Mouse (Mus musculus) midbrain, embryonic 16.5 days (tissue): ENCODE measurements around the gene Gm8300. TPM values are rescaled to one million over a fixed set of nuclear protein-coding genes. Genes with fewer than 3 reads are reported as not detected.
"Not testable (repeated sequence)": the region's sequence is repeated elsewhere in the genome, so short reads cannot be mapped to it uniquely, and the experiment has no call there.

Experiments used
- ATAC-seq: fragments of 200-750 bp; cut with Nextera tagmentation; 2 replicates; pipeline ENCODE4 v1.8.0; 2017; ENCODE audit warnings: moderate TSS enrichment
- H3K27ac ChIP-seq: fragments of 300-500 bp; sonication (generic); 2 replicates; pipeline ENCODE4 v1.5.1; 2014; ENCODE audit warnings: mild to moderate bottlenecking, low read length, mixed read lengths
- H3K27me3 ChIP-seq: fragments of 300-500 bp; sonication (generic); 2 replicates; pipeline ENCODE4 v1.6.1; 2014; ENCODE audit warnings: low read depth, low read length, mixed read lengths; ENCODE audit not compliant: control insufficient read depth, insufficient read depth
- H3K36me3 ChIP-seq: fragments of 300-500 bp; sonication (generic); 2 replicates; pipeline ENCODE4 v1.6.1; 2014; ENCODE audit warnings: mild to moderate bottlenecking, low read length, moderate library complexity, mixed read lengths; ENCODE audit not compliant: control insufficient read depth, insufficient read depth
- H3K4me1 ChIP-seq: fragments of 300-500 bp; sonication (generic); 2 replicates; pipeline ENCODE4 v1.6.1; 2014; ENCODE audit warnings: mild to moderate bottlenecking, low read length, mixed read lengths; ENCODE audit not compliant: control insufficient read depth, insufficient read depth
- H3K4me2 ChIP-seq: fragments of 300-500 bp; sonication (generic); 2 replicates; pipeline ENCODE4 v1.6.1; 2014; ENCODE audit warnings: mild to moderate bottlenecking, low read length, mixed read lengths
- H3K4me3 ChIP-seq: fragments of 300-500 bp; sonication (generic); 2 replicates; pipeline ENCODE4 v1.5.1; 2014; ENCODE audit warnings: low read depth, mild to moderate bottlenecking, low read length, moderate library complexity, mixed read lengths
- H3K9ac ChIP-seq: fragments of 300-500 bp; sonication (generic); 2 replicates; pipeline ENCODE4 v1.6.1; 2014; ENCODE audit warnings: low read depth, low read length, mixed read lengths
- H3K9me3 ChIP-seq: fragments of 300-500 bp; sonication (generic); replicated peaks from 2 replicates; pipeline ENCODE4 v1.6.1; 2014; ENCODE audit warnings: mild to moderate bottlenecking, low read length, mixed read lengths; ENCODE audit not compliant: control insufficient read depth, poor library complexity, severe bottlenecking
- WGBS: fragments of 180-500 bp; shearing (Covaris S2); extraction: QIAGEN DNeasy Blood & Tissue Kit; methylation state at CpG from one replicate; pipeline ENCODE4 v1.1.7; 2014; 5-methylcytosine and 5-hydroxymethylcytosine counted together
- polyA plus RNA-seq: library from polyadenylated mRNA; unstranded; fragments of >200 nt; fragmentation: Nextera tagmentation; extraction: Ambion mirVana; gene quantifications from 2 replicates; pipeline ENCODE4 v1.2.1, GENCODE M21; 2015

Gene Gm8300
- polyA plus RNA-seq, 1 experiment from 2014 or later: not detected

- ATAC-seq: not testable (repeated sequence)
- WGBS: 93% methylated on average over 3 of the region's 3 CpGs
Measured at GRCm38 (mm10) chr12:87494421-87494820, 19.7 kb upstream of the Gm8300 start, which contains the start of gene Gm5788. Gm5788 (plus strand) TSS chr12:87494721.

GRCm38 (mm10) chr12:87519616-87520015 lies 5.5 kb downstream of the Gm8300 start:
- not testable (repeated sequence) for H3K27me3 ChIP-seq, H3K4me2 ChIP-seq, H3K36me3 ChIP-seq, H3K9ac ChIP-seq, H3K27ac ChIP-seq, H3K9me3 ChIP-seq, H3K4me3 ChIP-seq, ATAC-seq, H3K4me1 ChIP-seq
- 87% methylated on average over 3 of the region's 3 CpGs for WGBS

More at GRCm38 (mm10) chr12:87494421-87494820, 19.7 kb upstream of the Gm8300 start, which contains the start of gene Gm5788:
- H3K27ac ChIP-seq, H3K36me3 ChIP-seq, H3K4me2 ChIP-seq, H3K9ac ChIP-seq, H3K4me1 ChIP-seq, H3K9me3 ChIP-seq, H3K4me3 ChIP-seq, H3K27me3 ChIP-seq: not testable (repeated sequence)

GRCm38 (mm10) chr12:87543927-87544326 lies 29.8 kb downstream of the Gm8300 start:
- Histone ChIP-seq H3K27ac (no peak overlapping the region), H3K9me3 (no peaks in the 10 kb centered on the region), H3K27me3 (no peaks in the 10 kb centered on the region), H3K36me3 (no peaks in the 10 kb centered on the region), H3K4me2 (no peak overlapping the region), H3K4me3 (no peak overlapping the region), H3K4me1 (no peaks in the 10 kb centered on the region), H3K9ac (no peak overlapping the region)
- WGBS: 95% methylated on average over 3 of the region's 3 CpGs
- no peak for ATAC-seq

- 85% methylated on average over 4 of the region's 4 CpGs for WGBS
Measured at GRCm38 (mm10) chr12:87550628-87551027, 36.5 kb downstream of the Gm8300 start.

More at GRCm38 (mm10) chr12:87550628-87551027, 36.5 kb downstream of the Gm8300 start:
- H3K36me3 ChIP-seq, ATAC-seq, H3K4me2 ChIP-seq, H3K27ac ChIP-seq, H3K9me3 ChIP-seq, H3K9ac ChIP-seq, H3K4me1 ChIP-seq, H3K4me3 ChIP-seq, H3K27me3 ChIP-seq: not testable (repeated sequence)

Other genes starting within 250 kb of the Gm8300 start
- gene Vipas39, start 248.1 kb upstream of the Gm8300 start, polyA plus RNA-seq: 56.2 and 58.2 TPM in 2 replicates
- gene Ahsa1, start 247.8 kb upstream of the Gm8300 start, polyA plus RNA-seq: 208 and 217 TPM in 2 replicates
- 2.1 and 2.2 TPM in 2 replicates for gene Ism2, start 214.6 kb upstream of the Gm8300 start, polyA plus RNA-seq
- 72.8 and 75.0 TPM in 2 replicates for gene Sptlc2, start 126.0 kb upstream of the Gm8300 start, polyA plus RNA-seq
- gene Slirp, start 70.4 kb upstream of the Gm8300 start, polyA plus RNA-seq: 195 and 209 TPM in 2 replicates
- gene Alkbh1, start 70.3 kb upstream of the Gm8300 start, polyA plus RNA-seq: 40.7 and 41.8 TPM in 2 replicates
- 93.1 and 103 TPM in 2 replicates for gene Snw1, start 42.0 kb upstream of the Gm8300 start, polyA plus RNA-seq
- gene Gm5788, start 19.6 kb upstream of the Gm8300 start, polyA plus RNA-seq: not detected in 2 replicates
- gene Oog1, start 88.4 kb downstream of the Gm8300 start, polyA plus RNA-seq: not detected in 2 replicates
- not detected in 2 replicates for gene Gm4027, start 104.6 kb downstream of the Gm8300 start, polyA plus RNA-seq
- gene Gm16381, start 130.3 kb downstream of the Gm8300 start, polyA plus RNA-seq: not detected in 2 replicates